Mouse (Mus musculus) ES-CJ7 (cell line): Measurements from ENCODE around the gene Acox1.

Experiments
- DNase-seq: peaks from one replicate; pipeline ENCODE4 v3.0.0; 2011; ENCODE audit warnings: low read depth, low spot score

Acox1 gene

GRCm38 (mm10) chr11:116212847-116213246, 14.0 kb upstream of the Acox1 start:
- no peak for DNase-seq

- peak; percentile 43 for DNase-seq
These were observed 11.9 kb upstream of the Acox1 start for GRCm38 (mm10) chr11:116210696-116211095.

- DNase-seq = no peak
These were observed 10.4 kb upstream of the Acox1 start for GRCm38 (mm10) chr11:116209257-116209656.

GRCm38 (mm10) chr11:116208660-116209059, 9.8 kb upstream of the Acox1 start:
- DNase-seq = no peak

GRCm38 (mm10) chr11:116206678-116207077, 7.8 kb upstream of the Acox1 start:
- DNase-seq = no peak

- DNase-seq = no peak
These were observed 4.3 kb upstream of the Acox1 start for GRCm38 (mm10) chr11:116203150-116203549.

- no peak for DNase-seq
These were observed 2.3 kb upstream of the Acox1 start for GRCm38 (mm10) chr11:116201151-116201550.

GRCm38 (mm10) chr11:116198132-116198531, 713 bp downstream of the Acox1 start:
- no peak for DNase-seq

GRCm38 (mm10) chr11:116197584-116197906, 1.3 kb downstream of the Acox1 start:
- no peak for DNase-seq

- DNase-seq = no peak
These were observed 1.8 kb downstream of the Acox1 start for GRCm38 (mm10) chr11:116196866-116197583.

- DNase-seq = no peak
These were observed 2.5 kb downstream of the Acox1 start for GRCm38 (mm10) chr11:116196336-116196735.

GRCm38 (mm10) chr11:116195252-116195651, 3.6 kb downstream of the Acox1 start:
- peak; percentile 27 for DNase-seq

GRCm38 (mm10) chr11:116194619-116195018, 4.2 kb downstream of the Acox1 start:
- no peak for DNase-seq

- DNase-seq = peak; percentile 58
These were observed 11.5 kb downstream of the Acox1 start for GRCm38 (mm10) chr11:116187226-116187930.

GRCm38 (mm10) chr11:116186360-116186759, 12.5 kb downstream of the Acox1 start:
- DNase-seq = no peak

GRCm38 (mm10) chr11:116185836-116186235, 13.0 kb downstream of the Acox1 start:
- DNase-seq = no peak

- no peak for DNase-seq
These were observed 20.3 kb downstream of the Acox1 start for GRCm38 (mm10) chr11:116178411-116179121.

GRCm38 (mm10) chr11:116176010-116176409, 22.8 kb downstream of the Acox1 start:
- no peak for DNase-seq

- DNase-seq = no peak
These were observed 23.9 kb downstream of the Acox1 start for GRCm38 (mm10) chr11:116174775-116175448.

- no peak for DNase-seq
These were observed 26.9 kb downstream of the Acox1 start for GRCm38 (mm10) chr11:116171959-116172358.

GRCm38 (mm10) chr11:116170003-116170800, 28.6 kb downstream of the Acox1 start:
- no peak for DNase-seq
